Mouse (Mus musculus) ovary, postnatal 14 days (tissue): ENCODE results near the gene Gck.
A peak's percentile ranks its signal among the peaks of the same experiment; 100 is the strongest.

Experiments
- DNase-seq: peaks from one replicate; pipeline ENCODE4 v3.0.0; 2022; ENCODE audit warnings: low spot score

Gck gene

GRCm38 (mm10) chr11:5873192-5873591, 76.7 kb downstream of the Gck start:
- no peak for DNase-seq

GRCm38 (mm10) chr11:5872707-5873106, 77.2 kb downstream of the Gck start:
- DNase-seq, result no peak

GRCm38 (mm10) chr11:5870069-5870468, 79.8 kb downstream of the Gck start:
- DNase-seq, result no peak

DNA sequence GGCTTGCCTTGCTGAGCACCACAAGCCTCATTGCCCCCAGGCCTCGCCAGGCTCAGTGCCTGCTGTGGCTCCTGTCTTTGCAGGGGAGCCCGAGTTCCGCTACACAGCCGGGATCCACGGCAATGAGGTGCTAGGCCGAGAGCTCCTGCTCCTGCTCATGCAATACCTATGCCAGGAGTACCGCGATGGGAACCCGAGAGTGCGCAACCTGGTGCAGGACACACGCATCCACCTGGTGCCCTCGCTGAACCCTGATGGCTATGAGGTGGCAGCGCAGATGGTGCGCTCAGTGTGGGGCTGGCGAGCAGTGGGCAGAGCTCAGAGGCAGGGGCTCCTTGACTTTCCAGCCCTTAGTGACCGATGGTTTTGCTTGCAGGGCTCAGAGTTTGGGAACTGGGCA, 80.5 kb downstream of the Gck start:
- no peak for DNase-seq

DNA sequence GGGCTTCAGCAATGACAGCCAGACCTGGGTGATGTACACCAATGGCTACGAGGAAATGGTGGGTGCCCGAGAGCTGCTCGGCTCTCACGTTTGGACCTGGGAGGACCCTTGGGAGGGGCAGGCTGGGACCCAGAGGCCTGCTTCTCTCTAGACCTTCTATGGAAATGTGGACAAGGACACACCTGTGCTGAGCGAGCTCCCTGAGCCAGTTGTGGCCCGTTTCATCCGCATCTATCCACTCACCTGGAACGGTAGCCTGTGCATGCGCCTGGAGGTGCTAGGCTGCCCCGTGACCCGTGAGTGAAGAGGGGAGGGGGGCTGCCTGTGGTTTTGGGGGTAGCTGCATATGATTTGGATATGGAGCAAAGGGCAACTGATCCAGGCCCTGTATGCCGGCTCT, 81.6 kb downstream of the Gck start:
- DNase-seq, result no peak

DNA sequence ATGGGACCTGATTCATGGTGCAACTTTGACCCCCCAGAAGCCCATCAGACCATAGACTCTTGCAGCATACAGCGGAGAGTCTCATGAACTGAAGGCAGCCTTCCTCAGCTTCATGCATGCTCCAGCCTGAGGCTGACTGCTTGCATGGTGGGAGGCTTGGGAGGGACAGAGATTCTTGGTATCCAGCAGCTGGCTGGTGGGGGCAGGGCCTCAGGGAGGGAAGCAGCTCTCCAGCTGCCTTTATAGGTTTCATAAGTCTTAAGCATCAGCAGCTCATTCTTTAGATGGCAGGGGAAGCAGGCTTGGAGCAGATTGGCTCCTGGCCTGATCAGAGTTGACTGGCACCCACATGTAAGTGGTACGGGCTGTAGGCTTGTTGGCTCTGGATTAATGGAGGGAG, 82.7 kb downstream of the Gck start:
- no peak for DNase-seq

DNA sequence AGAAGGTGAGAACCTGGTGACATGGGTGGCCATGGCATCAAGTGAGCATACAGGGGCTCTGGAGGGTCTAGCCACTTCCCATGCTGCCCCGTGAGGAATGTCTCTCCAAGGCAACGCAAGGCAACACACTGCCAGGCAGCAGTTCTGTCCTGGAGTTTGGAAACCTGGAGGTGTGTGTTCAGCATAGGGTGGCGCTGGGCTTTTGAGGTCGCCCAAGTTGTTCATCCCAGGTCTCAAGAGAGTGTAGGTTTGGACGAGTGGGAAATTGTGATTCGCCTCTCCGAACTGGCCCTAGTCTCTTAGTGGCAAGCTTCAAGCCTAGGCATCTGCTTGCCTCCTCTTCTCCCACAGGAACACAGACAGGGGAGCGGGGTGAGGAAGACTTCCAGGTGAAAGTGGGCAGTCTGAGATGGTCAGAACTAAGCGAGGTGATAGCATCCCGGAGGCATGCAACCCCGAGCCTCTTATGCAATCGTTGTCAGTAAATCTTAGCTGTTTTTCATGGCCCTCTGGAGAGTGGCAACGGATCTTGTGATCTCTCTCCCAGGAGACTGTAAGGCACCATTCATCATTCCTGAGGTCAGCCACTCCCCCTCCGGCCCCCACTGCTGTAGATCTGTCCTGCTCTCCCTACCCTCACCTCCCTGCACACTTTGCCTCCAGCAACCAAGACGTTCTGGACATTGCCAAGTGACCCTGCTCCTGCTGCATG, 87.3 kb downstream of the Gck start:
- DNase-seq, result no peak

DNA sequence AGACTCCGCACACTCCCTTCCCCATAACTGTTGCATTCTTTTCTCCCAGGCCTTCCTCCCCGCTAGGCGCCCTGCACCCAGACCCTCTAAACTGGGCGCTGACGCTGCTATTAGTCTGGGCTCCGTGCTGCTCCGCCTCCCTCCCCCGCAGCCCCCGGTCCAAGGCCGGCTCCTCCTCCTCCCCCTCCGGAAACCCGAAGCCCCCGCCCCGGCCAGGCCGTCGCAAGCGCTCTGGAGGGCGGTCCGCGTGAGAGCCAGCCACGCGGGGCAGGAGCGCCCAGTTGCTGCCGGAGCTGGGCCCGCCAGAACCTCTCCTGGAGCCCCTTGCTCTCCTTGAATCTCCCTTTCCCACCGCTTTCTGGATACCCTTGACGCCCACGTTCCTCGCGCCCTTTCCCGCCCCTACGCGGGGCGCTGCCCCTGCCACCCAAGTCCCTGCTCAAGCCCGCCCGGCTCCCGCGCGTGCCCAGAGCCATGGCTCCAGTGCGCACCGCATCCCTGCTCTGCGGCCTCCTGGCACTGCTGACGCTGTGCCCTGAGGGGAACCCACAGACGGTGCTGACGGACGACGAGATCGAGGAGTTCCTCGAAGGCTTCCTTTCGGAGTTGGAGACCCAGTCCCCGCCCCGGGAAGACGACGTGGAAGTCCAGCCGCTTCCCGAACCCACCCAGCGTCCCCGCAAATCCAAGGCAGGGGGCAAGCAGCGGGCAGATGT, 88.0 kb downstream of the Gck start, which contains the start of gene Aebp1:
Gene Aebp1, plus strand, starts transcription at position 270 of the 716 bp plus-strand sequence.
- peak; percentile 62 for DNase-seq

GRCm38 (mm10) chr11:5860639-5861038, 89.2 kb downstream of the Gck start:
- no peak for DNase-seq

GRCm38 (mm10) chr11:5859883-5860550, 89.9 kb downstream of the Gck start:
- DNase-seq, result no peak

GRCm38 (mm10) chr11:5858723-5859122, 91.2 kb downstream of the Gck start:
- DNase-seq, result no peak

DNA sequence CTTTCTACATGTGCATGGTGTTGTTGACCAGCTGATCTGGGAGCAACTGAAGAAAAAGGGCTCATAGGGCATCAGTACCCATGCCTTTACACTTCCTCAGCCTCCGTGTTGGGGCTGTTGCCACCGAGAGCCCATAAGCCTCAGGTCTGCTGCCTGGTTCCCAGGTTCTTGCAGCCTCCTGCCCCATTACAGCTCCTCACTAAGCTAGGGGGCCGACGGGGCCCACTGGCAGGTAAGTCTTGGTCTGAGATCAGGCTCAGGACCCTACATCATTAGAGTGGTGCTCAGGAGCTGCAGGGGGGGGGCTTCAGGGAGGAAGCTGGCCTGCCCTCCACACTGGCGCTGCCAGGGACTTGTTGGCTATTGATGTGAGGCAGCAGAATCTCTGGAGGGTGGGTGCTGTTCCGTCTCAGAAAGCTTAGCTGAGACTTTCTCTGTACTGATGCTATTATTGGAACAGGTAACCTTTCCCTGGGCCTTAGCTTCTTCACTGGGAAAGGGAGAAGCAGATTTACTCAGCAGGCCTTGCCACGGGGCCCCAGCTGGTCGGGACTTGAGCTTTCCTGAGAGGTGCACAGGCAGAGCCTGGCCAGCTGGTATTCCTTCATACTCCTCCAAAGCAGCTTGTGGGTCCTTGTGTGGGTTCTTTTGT, 93.3 kb downstream of the Gck start:
- no peak for DNase-seq

- peak; percentile 34 for DNase-seq
Measured at GRCm38 (mm10) chr11:5855902-5856301, 94.0 kb downstream of the Gck start.

DNA sequence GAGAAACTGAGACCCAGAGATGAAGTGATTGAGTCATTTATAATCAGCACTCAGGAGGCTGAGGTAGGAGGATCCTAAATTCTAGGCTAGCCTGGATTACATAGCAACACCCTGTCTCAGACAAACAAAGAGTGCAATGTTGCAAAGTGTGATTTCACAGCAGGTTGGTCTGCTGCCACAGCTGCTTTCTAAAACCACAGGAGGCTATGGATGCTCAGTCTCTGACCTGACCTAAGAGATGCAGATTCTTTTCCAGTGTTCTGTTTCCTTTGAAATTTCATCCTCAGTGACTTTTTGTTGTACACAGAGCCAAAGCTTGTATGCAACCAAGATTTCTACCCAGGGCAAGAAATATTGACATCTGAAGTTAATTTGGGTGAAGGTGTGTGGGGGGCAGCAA, 94.4 kb downstream of the Gck start:
- DNase-seq, result no peak

DNA sequence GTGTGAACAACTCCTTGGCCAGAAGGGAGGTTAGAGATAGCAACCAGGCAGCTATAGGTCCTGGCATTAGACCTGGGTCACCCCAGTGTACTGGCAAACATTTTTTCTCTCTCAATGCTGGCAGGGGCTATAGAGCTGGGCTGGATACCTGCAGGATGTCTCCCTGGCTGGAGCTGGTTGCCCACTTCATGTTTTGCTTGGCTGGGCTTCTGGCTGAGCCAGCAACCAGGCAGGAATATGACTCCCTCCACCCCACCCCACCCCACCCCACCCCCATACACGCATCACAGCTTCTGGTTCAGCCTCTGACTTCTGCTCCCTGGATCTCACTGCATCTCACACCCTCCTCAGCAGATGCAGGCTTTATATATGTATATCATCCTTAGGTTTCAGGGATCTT, 97.6 kb downstream of the Gck start:
- DNase-seq, result no peak

GRCm38 (mm10) chr11:5851021-5851736, 98.7 kb downstream of the Gck start:
- DNase-seq, result no peak
